Mouse (Mus musculus) large intestine, adult 2 months (tissue): Measurements from ENCODE around the gene Rdm1. TPM values are rescaled to one million over a fixed set of nuclear protein-coding genes. Genes with fewer than 3 reads are reported as not detected.
A peak's percentile ranks its signal among the peaks of the same experiment; 100 is the strongest.
"Not testable (repeated sequence)": the region's sequence is repeated elsewhere in the genome, so short reads cannot be mapped to it uniquely, and the experiment has no call there.

Experiments
- DNase-seq: peaks from one replicate; pipeline ENCODE4 v3.0.0-alpha.2; 2012; ENCODE audit warnings: low read depth, low spot score
- WGBS: fragments of 180-500 bp; shearing (Covaris S2); methylation state at CpG from one replicate; pipeline ENCODE4 v1.1.7; 2018; 5-methylcytosine and 5-hydroxymethylcytosine counted together
- polyA plus RNA-seq: library from polyadenylated mRNA; depleted of rRNA; stranded (reverse); fragments of >200 nt; gene quantifications from 2 replicates; pipeline ENCODE4 v1.2.3, GENCODE M21; 2012

The Rdm1 gene
- polyA plus RNA-seq, 1 experiment = 26.7 TPM

- DNase-seq = no peak
- 67% methylated on average over 6 of the region's 6 CpGs for WGBS
Observed at GRCm38 (mm10) chr11:101615380-101615779, 11.6 kb upstream of the Rdm1 start.

- WGBS = 80% methylated on average over 8 of the region's 8 CpGs
Observed at GRCm38 (mm10) chr11:101616104-101616503, 10.9 kb upstream of the Rdm1 start.

DNA sequence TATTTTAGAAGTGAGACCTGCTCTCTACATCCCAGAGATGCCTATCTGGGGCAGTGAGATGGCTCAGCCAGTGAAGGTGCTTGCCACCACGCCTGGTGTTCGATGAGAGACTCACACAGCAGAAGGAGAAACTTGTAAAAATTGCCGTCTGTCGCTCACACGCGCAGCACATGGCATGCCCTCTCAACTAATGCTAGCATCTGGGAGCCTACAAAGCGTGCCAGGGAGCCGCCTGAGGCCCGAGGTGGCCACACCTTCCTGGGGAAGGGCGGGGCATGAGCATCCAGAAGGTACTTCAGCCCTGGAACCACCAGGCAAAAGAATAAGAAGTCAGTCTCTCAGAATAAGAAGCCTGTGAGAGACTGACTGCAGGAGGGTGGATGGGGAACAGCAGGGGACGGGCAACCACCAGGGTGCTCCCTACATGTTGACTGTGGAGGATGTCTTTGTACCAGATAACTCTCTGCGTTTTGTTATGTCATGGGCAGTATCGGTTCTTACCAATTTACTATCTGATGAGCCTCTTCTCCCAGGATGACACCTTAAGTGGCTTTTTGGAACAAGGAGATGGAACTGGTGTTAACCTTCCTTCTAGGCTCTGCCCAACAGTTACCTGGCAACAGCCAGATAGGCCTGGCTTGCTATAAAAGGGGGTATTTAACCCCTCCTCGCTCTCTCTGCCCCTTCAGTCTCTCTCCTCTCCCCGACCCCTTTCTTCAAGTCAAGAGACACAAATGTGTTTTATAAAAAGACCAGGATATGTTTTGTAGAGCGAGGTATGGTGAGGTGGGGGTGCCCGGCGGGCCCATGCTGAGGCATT is 9.8 kb upstream of the Rdm1 start:
- DNase-seq = no peak
- WGBS = 29% methylated on average over 18 of the region's 18 CpGs

More at GRCm38 (mm10) chr11:101616104-101616503, 10.9 kb upstream of the Rdm1 start:
- DNase-seq = no peak

DNA sequence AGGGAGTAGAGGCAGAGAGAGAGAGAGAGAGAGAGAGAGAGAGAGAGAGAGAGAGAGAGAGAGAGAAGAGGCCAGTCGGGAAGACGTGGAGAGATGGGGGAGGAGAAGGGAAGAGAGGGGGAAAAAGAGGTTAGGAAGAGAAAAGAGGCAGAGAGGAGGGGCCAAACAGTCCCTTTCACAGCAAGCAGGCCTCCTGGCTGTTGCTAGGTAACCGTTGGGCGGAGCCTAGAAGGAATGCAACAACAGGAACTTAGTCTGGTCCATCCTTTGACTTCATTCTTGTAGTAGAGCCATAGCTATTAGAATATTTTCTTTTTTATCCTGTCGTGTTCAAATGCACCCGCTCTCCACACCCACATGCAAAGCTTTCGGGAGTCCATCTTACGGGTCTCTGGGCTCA is 9.1 kb upstream of the Rdm1 start:
- DNase-seq = no peak
- 15% methylated on average over 8 of the region's 8 CpGs for WGBS

DNA sequence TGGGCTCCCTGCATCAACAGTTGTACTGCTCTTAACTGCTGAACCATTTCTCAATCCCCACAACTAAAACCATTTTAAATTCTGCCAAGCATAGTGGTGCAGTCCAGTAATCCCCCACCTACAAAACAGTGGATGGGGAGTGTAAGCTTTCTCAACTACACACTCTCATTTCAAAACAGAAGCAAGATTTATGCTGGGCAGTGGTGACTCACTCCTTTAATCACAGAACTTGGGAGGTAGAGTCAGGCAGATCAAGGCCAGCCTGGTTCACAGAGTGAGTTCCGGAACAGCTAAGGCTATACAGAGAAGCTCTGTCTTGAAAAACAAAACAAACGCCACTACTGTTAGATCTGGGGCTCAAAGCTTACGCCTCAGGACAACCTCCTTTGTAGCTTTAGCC is 8.4 kb upstream of the Rdm1 start:
- no peak for DNase-seq
- 75% methylated on average over 3 of the region's 3 CpGs for WGBS

DNA sequence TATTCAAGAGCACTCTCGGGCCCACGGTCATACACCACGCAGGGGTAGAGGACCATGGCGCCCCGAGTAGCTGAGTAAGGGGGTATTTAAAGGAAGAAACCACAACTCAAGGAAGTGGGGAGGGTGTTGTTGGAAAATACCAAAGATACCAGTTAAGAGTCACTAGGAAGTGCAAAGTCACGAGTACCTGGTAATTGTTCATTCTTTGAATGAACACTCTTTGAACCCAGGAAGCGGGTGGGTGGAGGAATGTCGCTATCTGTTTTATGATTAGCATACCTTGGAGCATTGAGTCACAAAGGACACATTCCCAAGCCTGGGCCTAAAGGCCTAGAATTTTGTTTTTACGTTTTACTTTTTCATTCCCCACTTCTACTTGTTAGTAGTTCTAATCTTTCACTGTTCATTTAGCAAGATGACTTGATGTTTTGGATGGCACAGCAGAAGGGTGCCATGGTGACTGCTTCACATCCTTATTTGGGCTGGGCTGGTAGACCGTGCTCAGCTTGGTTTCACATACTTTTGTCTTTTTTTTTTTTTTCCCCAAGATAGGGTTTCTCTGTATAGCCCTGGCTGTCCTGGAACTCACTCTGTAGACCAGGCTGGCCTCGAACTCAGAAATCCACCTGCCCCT is 6.9 kb upstream of the Rdm1 start:
- DNase-seq = not testable (repeated sequence)

GRCm38 (mm10) chr11:101626649-101626994 is 373 bp upstream of the Rdm1 start:
- WGBS = 3% methylated on average over 8 of the region's 8 CpGs
- DNase-seq = no peak

More for the DNA sequence above, 6.9 kb upstream of the Rdm1 start:
- 71% methylated on average over 11 of the region's 11 CpGs for WGBS

GRCm38 (mm10) chr11:101627857-101628559 is 1.0 kb downstream of the Rdm1 start:
- DNase-seq = peak; percentile 71
- WGBS = under 1% methylated on average over 33 of the region's 33 CpGs

DNA sequence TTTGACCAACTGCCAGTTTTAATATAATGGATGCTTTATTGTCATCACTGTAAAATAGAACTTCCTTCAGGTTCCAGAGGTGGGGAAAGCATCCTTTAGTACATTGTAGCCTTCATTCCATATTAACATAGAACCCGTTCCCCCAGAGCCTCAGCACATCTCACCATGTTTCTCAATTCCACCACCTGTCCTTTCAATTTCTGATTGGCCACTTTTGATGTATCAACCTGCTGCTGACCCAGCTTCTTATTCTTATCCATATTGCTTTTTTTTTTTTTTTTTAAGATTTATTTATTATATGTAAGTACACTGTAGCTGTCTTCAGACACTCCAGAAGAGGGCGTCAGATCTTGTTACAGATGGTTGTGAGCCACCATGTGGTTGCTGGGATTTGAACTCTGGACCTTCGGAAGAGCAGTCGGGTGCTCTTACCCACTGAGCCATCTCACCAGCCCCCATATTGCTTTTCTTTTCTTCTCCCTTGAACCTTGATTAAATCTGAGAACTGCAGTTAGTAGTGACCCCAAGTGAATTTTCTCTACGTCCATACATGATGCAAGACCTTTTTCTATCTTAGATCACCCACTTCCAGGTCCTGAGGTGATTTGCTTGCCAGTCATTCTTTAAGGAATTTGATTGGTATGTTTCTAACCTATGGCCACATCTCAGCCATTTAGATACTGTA is 1.9 kb downstream of the Rdm1 start:
- not testable (repeated sequence) for DNase-seq
- whole genome bisulfite sequencing = 56% methylated on average over 5 of the region's 5 CpGs

- DNase-seq = no peak
- WGBS = 85% methylated on average over 10 of the region's 10 CpGs
Observed at GRCm38 (mm10) chr11:101635660-101636059, 8.7 kb downstream of the Rdm1 start.

- no peak for DNase-seq
- 97% methylated on average over 4 of the region's 4 CpGs for WGBS
Observed at GRCm38 (mm10) chr11:101639761-101640160, 12.8 kb downstream of the Rdm1 start.

DNA sequence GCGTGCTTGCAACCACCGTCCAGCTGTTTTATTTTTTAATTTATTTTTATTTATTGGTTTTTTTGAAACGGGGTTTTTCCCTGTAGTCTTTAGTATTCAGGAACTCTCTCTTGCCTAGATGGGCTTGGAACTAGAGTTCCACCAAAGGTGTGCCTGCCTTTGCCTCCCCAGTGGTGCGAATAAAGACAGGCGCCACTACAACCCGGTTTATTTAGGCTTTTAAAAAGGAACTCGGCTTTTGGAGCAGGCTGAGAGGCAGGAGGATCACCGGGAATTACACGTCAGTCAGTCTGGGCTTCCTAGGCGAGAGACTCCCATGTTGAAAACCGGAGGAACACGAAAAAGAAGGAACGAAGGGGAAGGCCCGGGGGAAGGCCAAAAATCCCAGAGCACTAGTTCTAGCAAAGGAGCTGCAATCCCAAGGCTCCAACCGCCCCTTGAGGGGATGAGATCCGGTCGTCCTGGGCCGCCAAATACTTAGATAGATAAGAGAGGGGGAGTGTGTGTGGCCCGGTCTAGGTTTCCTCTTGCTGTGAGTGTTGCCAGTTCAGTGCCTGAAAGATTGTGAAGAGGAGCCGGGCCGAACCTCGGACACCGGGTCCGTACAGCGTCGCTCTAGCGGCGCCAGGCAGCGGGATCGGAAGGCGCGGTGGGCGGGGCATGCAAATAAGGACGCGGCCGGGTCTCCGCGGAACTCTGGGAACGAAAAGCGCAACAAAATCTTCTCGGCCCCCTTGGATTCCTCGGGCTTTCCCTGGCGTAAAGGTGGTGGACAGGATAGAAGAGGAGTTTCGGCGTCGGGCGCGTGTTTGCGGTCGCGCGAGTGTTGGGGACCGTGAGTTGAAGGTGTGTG is 14.1 kb downstream of the Rdm1 start:
- DNase-seq = not testable (repeated sequence)
- 4% methylated on average over 53 of the region's 53 CpGs for WGBS

DNA sequence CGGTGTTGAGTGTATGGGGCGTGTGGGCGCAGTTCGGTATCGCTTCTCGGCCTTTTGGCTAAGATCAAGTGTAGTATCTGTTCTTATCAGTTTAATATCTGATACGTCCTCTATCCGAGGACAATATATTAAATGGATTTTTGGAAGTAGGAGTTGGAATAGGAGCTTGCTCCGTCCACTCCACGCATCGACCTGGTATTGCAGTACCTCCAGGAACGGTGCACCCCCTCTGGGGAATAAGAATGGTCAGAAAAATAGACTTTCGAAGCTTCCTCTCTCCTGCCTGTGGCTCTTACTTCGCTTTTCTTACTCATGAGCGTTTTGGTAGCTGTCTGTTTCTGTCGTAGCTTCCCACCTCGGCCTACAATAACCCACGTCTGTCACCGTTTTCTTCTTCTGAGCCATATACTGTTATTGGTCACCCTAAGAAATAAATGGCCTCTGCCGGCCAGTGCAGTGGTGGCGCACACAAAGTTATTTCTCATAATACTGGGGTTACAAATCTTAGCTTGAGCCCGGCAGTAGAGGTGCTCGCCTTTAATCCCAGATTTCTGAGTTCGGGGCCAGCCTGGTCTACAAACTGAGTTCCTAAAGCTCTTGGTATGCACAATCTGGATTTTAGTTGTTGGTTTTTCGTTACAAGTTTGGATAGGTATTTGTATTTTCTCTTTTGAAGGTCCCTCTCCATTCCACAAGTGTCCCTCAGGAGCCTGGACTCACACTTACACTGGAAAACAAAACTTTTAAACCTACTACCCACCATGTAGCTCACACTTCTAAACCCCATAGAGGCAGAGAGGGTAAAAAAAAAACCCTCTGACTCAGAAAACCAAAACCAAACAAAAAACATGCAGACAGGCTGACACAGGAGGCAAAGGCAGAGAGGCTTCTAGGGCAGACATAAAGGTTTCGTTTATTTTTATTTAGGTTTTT is 15.0 kb downstream of the Rdm1 start:
- 5% methylated on average over 14 of the region's 26 CpGs for WGBS
- DNase-seq = not testable (repeated sequence)

- DNase-seq = no peak
- 16% methylated on average over 5 of the region's 5 CpGs for WGBS
Observed at GRCm38 (mm10) chr11:101642931-101643330, 15.9 kb downstream of the Rdm1 start.

DNA sequence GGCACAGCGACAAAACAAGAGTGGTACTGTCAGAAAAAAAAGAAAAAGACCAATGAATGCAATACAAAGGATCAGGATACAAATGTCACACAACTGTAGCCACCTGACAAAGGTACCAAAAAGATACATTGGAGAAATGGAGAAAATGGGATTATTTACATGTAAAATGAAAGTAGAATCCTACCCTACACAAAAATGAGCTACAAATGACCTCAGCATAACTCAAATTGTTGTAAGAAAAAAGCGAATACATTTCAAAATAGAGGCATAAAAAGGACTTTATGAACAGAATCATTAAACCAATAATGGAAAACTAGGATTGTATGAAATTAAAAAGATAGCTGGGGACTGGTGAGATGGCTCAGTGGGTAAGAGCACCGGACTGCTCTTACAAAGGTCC is 17.6 kb downstream of the Rdm1 start:
- 41% methylated on average over 3 of the region's 3 CpGs for WGBS
- DNase-seq = no peak

DNA sequence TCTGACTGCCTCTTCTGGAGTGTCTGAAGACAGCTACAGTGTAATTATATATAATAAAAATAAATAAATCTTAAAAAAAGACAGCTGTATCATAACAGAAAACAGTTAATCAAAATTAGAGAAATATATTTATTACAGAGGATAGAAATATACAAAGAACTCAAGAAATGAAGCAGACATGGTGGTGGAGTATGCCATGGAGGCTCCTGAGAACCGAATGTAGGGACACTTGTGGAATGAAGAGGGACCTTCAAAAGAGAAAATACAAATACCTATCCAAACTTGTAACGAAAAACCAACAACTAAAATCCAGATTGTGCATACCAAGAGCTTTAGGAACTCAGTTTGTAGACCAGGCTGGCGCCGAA is 18.0 kb downstream of the Rdm1 start:
- DNase-seq = not testable (repeated sequence)
- 1% methylated on average over 4 of the region's 4 CpGs for WGBS

- whole genome bisulfite sequencing = under 1% methylated on average over 45 of the region's 56 CpGs
- DNase-seq = not testable (repeated sequence)
Observed at GRCm38 (mm10) chr11:101645411-101646282, 18.7 kb downstream of the Rdm1 start.
